Mouse (Mus musculus) heart, postnatal 36 days (tissue): ENCODE measurements around the gene Pmel. TPM values are rescaled to one million over a fixed set of nuclear protein-coding genes. Genes with fewer than 3 reads are reported as not detected.

Source experiments
- DNase-seq, 2 experiments: peaks; one replicate each; pipeline ENCODE4 v3.0.0; 2021 to 2022
- intact Hi-C: fragments of 180-260 bp; cut with DNase I; formaldehyde crosslinking; loops from one replicate; pipeline ENCODE4 v1.15.1; 2025
- total RNA-seq, 2 experiments: library from RNA; stranded (reverse); gene quantifications; 2 replicates each; pipeline ENCODE4 v1.2.3; 2021

The Pmel gene
- under 1 TPM; 0.46 to 0.50 TPM for total RNA-seq

- intact Hi-C loops, result no loop called here
- no peak for DNase-seq
Measured at GRCm38 (mm10) chr10:128703895-128704294, at the start of gene Pmel. TSS of gene Pmel (plus strand) at chr10:128704195.

GRCm38 (mm10) chr10:128655254-128655653 is 48.7 kb upstream of the Pmel start:
- intact Hi-C loops, result no loop called here
- DNase-seq, result no peak

GRCm38 (mm10) chr10:128656731-128657130 is 47.3 kb upstream of the Pmel start:
- intact Hi-C loops, result no loop called here
- no peak for DNase-seq

- no peak for DNase-seq
- intact Hi-C loops, result no loop called here
Measured at GRCm38 (mm10) chr10:128657844-128658243, 46.2 kb upstream of the Pmel start.

- intact Hi-C loops, result no loop called here
- DNase-seq, result no peak
Measured at GRCm38 (mm10) chr10:128659490-128659889, 44.5 kb upstream of the Pmel start.

- intact Hi-C loops, result no loop called here
- DNase-seq, result no peak
Measured at GRCm38 (mm10) chr10:128662465-128662864, 41.5 kb upstream of the Pmel start.

- intact Hi-C loops, result no loop called here
- DNase-seq, result no peak
Measured at GRCm38 (mm10) chr10:128663441-128664220, 40.4 kb upstream of the Pmel start.

- intact Hi-C loops, result no loop called here
- DNase-seq, result no peak
Measured at GRCm38 (mm10) chr10:128664808-128665207, 39.2 kb upstream of the Pmel start.

GRCm38 (mm10) chr10:128665307-128665706 is 38.7 kb upstream of the Pmel start:
- intact Hi-C loops, result no loop called here
- no peak for DNase-seq

- no peak for DNase-seq
- intact Hi-C loops, result no loop called here
Measured at GRCm38 (mm10) chr10:128665806-128666205, 38.2 kb upstream of the Pmel start.

GRCm38 (mm10) chr10:128668790-128669672 is 35.0 kb upstream of the Pmel start:
- intact Hi-C loops, result no loop called here
- peak in 1 of 2 experiments; percentile 34 for DNase-seq

- DNase-seq, result no peak
Measured at GRCm38 (mm10) chr10:128671148-128671547, 32.8 kb upstream of the Pmel start.

GRCm38 (mm10) chr10:128673763-128674468 is 30.1 kb upstream of the Pmel start, which contains the start of gene Suox:
TSS of gene Suox (minus strand) at chr10:128674073.
- DNase-seq, result peak; percentile 81 to 87

More at GRCm38 (mm10) chr10:128671148-128671547, 32.8 kb upstream of the Pmel start:
- intact Hi-C loops, result loop anchor here (5.0 kb wide), 2 partner anchors 104 to 119 kb away; partner anchors contain the start of gene Pa2g4

GRCm38 (mm10) chr10:128674469-128675008 is 29.5 kb upstream of the Pmel start:
- intact Hi-C loops, result loop anchor here (1.0 to 5.0 kb wide), 3 partner anchors 48 to 122 kb away; partner anchors contain the start of genes Pa2g4 and Rps26
- no peak for DNase-seq

More at GRCm38 (mm10) chr10:128673763-128674468, 30.1 kb upstream of the Pmel start, which contains the start of gene Suox:
- intact Hi-C loops, result loop anchor here (1.0 to 5.0 kb wide), 3 partner anchors 48 to 122 kb away; partner anchors contain the start of genes Pa2g4 and Rps26

GRCm38 (mm10) chr10:128695411-128695991 is 8.5 kb upstream of the Pmel start:
- intact Hi-C loops, result no loop called here
- no peak for DNase-seq

- intact Hi-C loops, result no loop called here
- DNase-seq, result peak; percentile 95 to 99
Measured at GRCm38 (mm10) chr10:128695992-128696807, 7.8 kb upstream of the Pmel start, which contains the start of gene Rab5b. TSS of gene Rab5b (minus strand) at chr10:128696264.

GRCm38 (mm10) chr10:128697072-128697725 is 6.8 kb upstream of the Pmel start:
- DNase-seq, result no peak
- intact Hi-C loops, result no loop called here

GRCm38 (mm10) chr10:128699006-128699405 is 5.0 kb upstream of the Pmel start:
- intact Hi-C loops, result no loop called here

More at GRCm38 (mm10) chr10:128699006-128699405, 5.0 kb upstream of the Pmel start:
- no peak for DNase-seq
